Mouse (Mus musculus): ENCODE measurements around the gene Pip5k1b. TPM values are rescaled to one million over a fixed set of nuclear protein-coding genes. Genes with fewer than 3 reads are reported as not detected.

Gene Pip5k1b
- total RNA-seq, 2 experiments from 2014 or later, result 9.7 to 19.9 TPM

GRCm38 (mm10) chr19:24480916-24481315 lies 74.8 kb downstream of the Pip5k1b start:
- ATAC-seq (replicated peaks; ENCODE audit: poor library complexity, severe bottlenecking), result no peak

- peak; percentile 95 for ATAC-seq (replicated peaks; ENCODE audit: poor library complexity, severe bottlenecking)
Measured at GRCm38 (mm10) chr19:24476929-24477882, 78.5 kb downstream of the Pip5k1b start, which contains the start of gene Fam122a. Gene Fam122a (minus strand): TSS chr19:24477356.

GRCm38 (mm10) chr19:24476461-24476860 lies 79.2 kb downstream of the Pip5k1b start:
- ATAC-seq (replicated peaks; ENCODE audit: poor library complexity, severe bottlenecking), result peak; percentile 43

GRCm38 (mm10) chr19:24475281-24475680 lies 80.4 kb downstream of the Pip5k1b start:
- ATAC-seq (replicated peaks; ENCODE audit: poor library complexity, severe bottlenecking), result no peak

GRCm38 (mm10) chr19:24472512-24472911 lies 83.2 kb downstream of the Pip5k1b start:
- no peak for ATAC-seq (replicated peaks; ENCODE audit: poor library complexity, severe bottlenecking)

GRCm38 (mm10) chr19:24471538-24471937 lies 84.1 kb downstream of the Pip5k1b start:
- ATAC-seq (replicated peaks; ENCODE audit: poor library complexity, severe bottlenecking), result peak; percentile 92

GRCm38 (mm10) chr19:24469216-24469615 lies 86.5 kb downstream of the Pip5k1b start:
- no peak for ATAC-seq (replicated peaks; ENCODE audit: poor library complexity, severe bottlenecking)

- ATAC-seq (replicated peaks; ENCODE audit: poor library complexity, severe bottlenecking), result no peak
Measured at GRCm38 (mm10) chr19:24468616-24469015, 87.1 kb downstream of the Pip5k1b start.

GRCm38 (mm10) chr19:24463011-24463410 lies 92.7 kb downstream of the Pip5k1b start:
- peak; percentile 86 for ATAC-seq (replicated peaks; ENCODE audit: poor library complexity, severe bottlenecking)

- ATAC-seq (replicated peaks; ENCODE audit: poor library complexity, severe bottlenecking), result no peak
Measured at GRCm38 (mm10) chr19:24456591-24457231, 99.0 kb downstream of the Pip5k1b start.

- no peak for ATAC-seq (replicated peaks; ENCODE audit: poor library complexity, severe bottlenecking)
Measured at GRCm38 (mm10) chr19:24455249-24455960, 100.3 kb downstream of the Pip5k1b start.

- no peak for ATAC-seq (replicated peaks; ENCODE audit: poor library complexity, severe bottlenecking)
Measured at GRCm38 (mm10) chr19:24454451-24454850, 101.2 kb downstream of the Pip5k1b start.

- no peak for ATAC-seq (replicated peaks; ENCODE audit: poor library complexity, severe bottlenecking)
Measured at GRCm38 (mm10) chr19:24453379-24453778, 102.3 kb downstream of the Pip5k1b start.

- no peak for ATAC-seq (replicated peaks; ENCODE audit: poor library complexity, severe bottlenecking)
Measured at GRCm38 (mm10) chr19:24452441-24452898, 103.2 kb downstream of the Pip5k1b start.

- no peak for ATAC-seq (replicated peaks; ENCODE audit: poor library complexity, severe bottlenecking)
Measured at GRCm38 (mm10) chr19:24451626-24452025, 104.0 kb downstream of the Pip5k1b start.

GRCm38 (mm10) chr19:24450740-24451139 lies 104.9 kb downstream of the Pip5k1b start:
- peak; percentile 27; the same call in 1 of the 2 replicates for ATAC-seq (replicated peaks; ENCODE audit: poor library complexity, severe bottlenecking)

GRCm38 (mm10) chr19:24444322-24444721 lies 111.3 kb downstream of the Pip5k1b start:
- ATAC-seq (replicated peaks; ENCODE audit: poor library complexity, severe bottlenecking), result no peak

- ATAC-seq (replicated peaks; ENCODE audit: poor library complexity, severe bottlenecking), result no peak
Measured at GRCm38 (mm10) chr19:24439715-24440114, 116.0 kb downstream of the Pip5k1b start.

GRCm38 (mm10) chr19:24434291-24434690 lies 121.4 kb downstream of the Pip5k1b start:
- no peak for ATAC-seq (replicated peaks; ENCODE audit: poor library complexity, severe bottlenecking)

GRCm38 (mm10) chr19:24432447-24432846 lies 123.2 kb downstream of the Pip5k1b start:
- peak; percentile 88 for ATAC-seq (replicated peaks; ENCODE audit: poor library complexity, severe bottlenecking)

Data from granulocyte monocyte progenitor cell, adult 5-6 weeks (primary cell).